Mouse (Mus musculus) thymus, adult 2 months (tissue): Measurements from ENCODE around the gene Mrpl41. TPM values are rescaled to one million over a fixed set of nuclear protein-coding genes. Genes with fewer than 3 reads are reported as not detected.

Experiments used
- DNase-seq: peaks from one replicate; pipeline ENCODE4 v3.0.0; 2021
- H3K27ac ChIP-seq: fragments of 200-500 bp; 2 replicates; pipeline ENCODE4 v1.5.1; 2012; ENCODE audit warnings: low read length, control low read depth; ENCODE audit not compliant: control insufficient read depth, insufficient read depth
- H3K27me3 ChIP-seq: fragments of 200-500 bp; 2 replicates; pipeline ENCODE4 v1.6.1; 2012; ENCODE audit warnings: mild to moderate bottlenecking, low read length, moderate library complexity, mixed read lengths; ENCODE audit not compliant: control insufficient read depth, insufficient read depth
- H3K36me3 ChIP-seq: fragments of 200-500 bp; 2 replicates; pipeline ENCODE4 v1.6.1; 2012; ENCODE audit warnings: mild to moderate bottlenecking, low read length, moderate library complexity; ENCODE audit not compliant: control insufficient read depth, insufficient read depth
- H3K4me1 ChIP-seq: fragments of 200-500 bp; replicated peaks from 2 replicates; pipeline ENCODE4 v1.6.1; 2012; ENCODE audit warnings: low read length; ENCODE audit not compliant: control insufficient read depth, insufficient read depth
- H3K4me3 ChIP-seq: fragments of 200-500 bp; 2 replicates; pipeline ENCODE4 v1.5.1; 2012; ENCODE audit warnings: mild to moderate bottlenecking, low read length, control low read depth, moderate library complexity; ENCODE audit not compliant: control insufficient read depth, insufficient read depth
- CTCF ChIP-seq: fragments of 200-500 bp; IDR thresholded peaks from 2 replicates; pipeline ENCODE4 v1.5.1; 2012; ENCODE audit warnings: mild to moderate bottlenecking, control low read depth, low read length, moderate library complexity, borderline replicate concordance; ENCODE audit not compliant: control insufficient read depth, poor library complexity, insufficient read depth; ENCODE audit errors: extremely low read depth
- POLR2A ChIP-seq: fragments of 200-500 bp; IDR thresholded peaks from 2 replicates; pipeline ENCODE4 v1.6.1; 2012; ENCODE audit warnings: mild to moderate bottlenecking, low read length, control low read depth, moderate library complexity; ENCODE audit not compliant: control insufficient read depth, poor library complexity, insufficient read depth; ENCODE audit errors: extremely low read depth
- WGBS: fragments of 180-500 bp; shearing (Covaris S2); methylation state at CpG from one replicate; pipeline ENCODE4 v1.1.7; 2018; 5-methylcytosine and 5-hydroxymethylcytosine counted together
- polyA plus RNA-seq: library from polyadenylated mRNA; depleted of rRNA; stranded (reverse); fragments of >200 nt; gene quantifications from 2 replicates; pipeline ENCODE4 v1.2.3, GENCODE M21; 2012; rRNA removed

Mrpl41 gene
- polyA plus RNA-seq = 40.6 and 43.4 TPM in 2 replicates

- peak within 1 kb of the TSS; percentile 93 for H3K4me3 ChIP-seq
- peak; percentile 93 for TF ChIP-seq POLR2A
- TF ChIP-seq CTCF = peak; percentile 66; the same call in 1 of the 2 replicates
- peaks cover 7% of the 10 kb centered on the region; the same call in 1 of the 2 replicates for H3K4me1 ChIP-seq
- H3K27me3 ChIP-seq = no peaks in the 10 kb centered on the region
- under 1% methylated on average over 64 of the region's 64 CpGs for WGBS
- DNase-seq = peak; percentile 94
- peak within 1 kb of the TSS; percentile 90 for H3K27ac ChIP-seq
- H3K36me3 ChIP-seq = peaks cover 5% of the 10 kb centered on the region; the same call in 1 of the 2 replicates
Observed at GRCm38 (mm10) chr2:24974906-24975703, at the start of gene Mrpl41. TSS of gene Mrpl41 (minus strand) at chr2:24975098.

GRCm38 (mm10) chr2:25022678-25023077 lies 47.8 kb upstream of the Mrpl41 start:
- no peaks in the 10 kb centered on the region for H3K4me1 ChIP-seq
- no peak overlapping the region for H3K27ac ChIP-seq
- TF ChIP-seq CTCF (no peak), POLR2A (no peak)
- no peaks in the 10 kb centered on the region for H3K27me3 ChIP-seq
- peaks cover 10% of the 10 kb centered on the region; the same call in 1 of the 2 replicates for H3K36me3 ChIP-seq
- DNase-seq = no peak
- no peak overlapping the region for H3K4me3 ChIP-seq
- WGBS = 100% methylated on average over 1 of the region's 1 CpGs

GRCm38 (mm10) chr2:25008250-25008649 lies 33.4 kb upstream of the Mrpl41 start:
- Histone ChIP-seq H3K36me3 (no peaks in the 10 kb centered on the region; the same call in none of the 2 replicates), H3K27ac (no peak overlapping the region), H3K4me1 (no peaks in the 10 kb centered on the region), H3K4me3 (no peak overlapping the region), H3K27me3 (no peaks in the 10 kb centered on the region)
- TF ChIP-seq CTCF (no peak), POLR2A (no peak)
- DNase-seq = peak; percentile 35

- TF ChIP-seq POLR2A (no peak), CTCF (no peak)
- no peaks in the 10 kb centered on the region for H3K27me3 ChIP-seq
- H3K27ac ChIP-seq = no peak overlapping the region
- WGBS = 90% methylated on average over 1 of the region's 1 CpGs
- DNase-seq = no peak
- no peak overlapping the region for H3K4me3 ChIP-seq
- peaks cover 6% of the 10 kb centered on the region for H3K36me3 ChIP-seq
- no peaks in the 10 kb centered on the region for H3K4me1 ChIP-seq
Observed at GRCm38 (mm10) chr2:25006767-25007166, 31.9 kb upstream of the Mrpl41 start.

- H3K4me3 ChIP-seq = no peak overlapping the region
- no peaks in the 10 kb centered on the region for H3K27me3 ChIP-seq
- 94% methylated on average over 9 of the region's 9 CpGs for WGBS
- no peak for TF ChIP-seq CTCF
- H3K36me3 ChIP-seq = peaks cover 6% of the 10 kb centered on the region
- no peaks in the 10 kb centered on the region for H3K4me1 ChIP-seq
- no peak for DNase-seq
- H3K27ac ChIP-seq = no peak overlapping the region
Observed at GRCm38 (mm10) chr2:25003946-25004786, 29.3 kb upstream of the Mrpl41 start.

- Histone ChIP-seq H3K27me3 (no peaks in the 10 kb centered on the region), H3K36me3 (peaks cover 15% of the 10 kb centered on the region), H3K4me3 (no peak overlapping the region), H3K4me1 (no peaks in the 10 kb centered on the region), H3K27ac (no peak overlapping the region)
- no peak for TF ChIP-seq POLR2A
- TF ChIP-seq CTCF = no peak
- WGBS = 96% methylated on average over 3 of the region's 3 CpGs
- peak; percentile 48 for DNase-seq
Observed at GRCm38 (mm10) chr2:25000544-25001235, 25.8 kb upstream of the Mrpl41 start.
